Mouse (Mus musculus): ENCODE measurements around the gene Gpr150. TPM values are rescaled to one million over a fixed set of nuclear protein-coding genes. Genes with fewer than 3 reads are reported as not detected.

Gene Gpr150
- polyA plus RNA-seq (2014; fragmentation: Illumina TruSeq; extraction: RNeasy Lipid Tissue Mini Kit (QIAGEN cat#74804); ENCODE audit: low read depth, low replicate concordance) = not detected

DNA sequence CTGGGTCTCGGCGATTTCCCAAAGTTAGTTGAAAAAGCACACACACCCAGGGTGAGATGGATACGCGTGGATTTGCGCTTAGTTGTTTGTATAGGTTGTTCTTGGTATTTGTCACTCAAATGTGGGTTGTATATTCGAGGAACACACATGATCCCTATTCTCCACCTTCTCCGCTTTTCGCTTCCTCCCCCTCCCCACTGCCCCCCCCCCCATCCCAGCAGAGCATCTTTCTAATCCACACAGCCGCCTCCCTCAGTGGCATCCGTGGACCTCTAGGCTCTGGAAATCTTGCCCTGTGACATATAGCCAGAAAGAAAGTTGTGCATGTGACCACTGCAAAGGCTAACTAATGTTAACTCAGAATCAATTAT lies at the start of gene Gpr150:
Gene Gpr150, minus strand, starts transcription at position 101 of the 371 bp plus-strand sequence.

GRCm38 (mm10) chr13:76098493-76099303 lies 41.9 kb upstream of the Gpr150 start, which contains the start of the genes Arsk and Ttc37:
Arsk (minus strand) TSS chr13:76098660.
Ttc37 (plus strand) TSS chr13:76098734.

DNA sequence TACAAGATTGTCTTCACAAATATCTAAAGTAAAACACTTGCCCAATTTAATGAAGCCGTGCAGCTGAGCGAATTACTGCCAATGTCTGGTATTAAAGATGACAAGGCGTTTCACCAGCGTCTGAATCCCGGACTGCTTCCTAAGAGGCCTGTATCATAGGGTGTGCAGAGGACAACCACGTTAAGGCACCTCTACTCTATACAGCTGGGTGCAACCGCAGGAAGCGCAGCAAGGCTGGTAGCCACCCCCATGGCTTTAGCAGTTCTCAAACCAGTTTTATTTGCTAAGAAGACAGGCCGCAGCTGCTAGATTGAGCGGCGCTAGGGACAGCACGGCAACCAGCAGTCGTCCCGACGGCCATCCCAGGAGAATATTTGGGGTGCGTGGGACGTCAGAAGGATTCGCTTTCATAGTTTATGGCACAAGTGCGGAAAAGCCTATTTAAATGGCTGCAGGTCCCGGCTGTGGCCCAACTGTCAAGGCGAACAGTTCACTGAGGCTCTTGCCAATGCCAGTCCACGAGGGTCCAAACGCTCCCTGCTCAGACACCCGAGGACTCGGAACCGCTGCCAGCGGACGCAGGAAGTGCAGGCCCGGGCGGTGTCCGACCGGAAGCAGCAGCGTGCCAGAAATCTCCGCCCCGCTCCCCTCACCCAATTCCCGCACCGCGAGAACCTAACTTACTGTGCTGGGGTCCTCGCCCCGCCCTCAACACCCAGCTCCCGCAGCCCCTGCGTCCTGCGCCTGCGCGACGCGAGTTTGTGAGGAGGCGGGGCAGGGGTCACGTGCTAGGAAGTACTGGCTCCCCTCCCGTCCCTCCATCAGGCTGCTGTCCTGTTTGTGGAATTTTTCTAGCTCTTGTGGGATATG lies 38.6 kb downstream of the Gpr150 start, which contains the start of gene Rfesd:
Gene Rfesd, minus strand, starts transcription at position 746 of the 870 bp plus-strand sequence.

Other genes starting within 250 kb of the Gpr150 start
- gene Glrx, start 217.1 kb downstream of the Gpr150 start, polyA plus RNA-seq (2014; fragmentation: Illumina TruSeq; extraction: RNeasy Lipid Tissue Mini Kit (QIAGEN cat#74804); ENCODE audit: low read depth, low replicate concordance) = 66.1 TPM
- gene Rhobtb3, start 113.1 kb downstream of the Gpr150 start, polyA plus RNA-seq (2014; fragmentation: Illumina TruSeq; extraction: RNeasy Lipid Tissue Mini Kit (QIAGEN cat#74804); ENCODE audit: low read depth, low replicate concordance) = 6.0 TPM
- gene Spata9, start 89.8 kb downstream of the Gpr150 start, polyA plus RNA-seq (2014; fragmentation: Illumina TruSeq; extraction: RNeasy Lipid Tissue Mini Kit (QIAGEN cat#74804); ENCODE audit: low read depth, low replicate concordance) = not detected
- gene Rfesd, start 38.3 kb downstream of the Gpr150 start, polyA plus RNA-seq (2014; fragmentation: Illumina TruSeq; extraction: RNeasy Lipid Tissue Mini Kit (QIAGEN cat#74804); ENCODE audit: low read depth, low replicate concordance) = 55.5 TPM
- 17.6 TPM for gene Arsk, start 41.7 kb upstream of the Gpr150 start, polyA plus RNA-seq (2014; fragmentation: Illumina TruSeq; extraction: RNeasy Lipid Tissue Mini Kit (QIAGEN cat#74804); ENCODE audit: low read depth, low replicate concordance)
- 11.8 TPM for gene Ttc37, start 41.7 kb upstream of the Gpr150 start, polyA plus RNA-seq (2014; fragmentation: Illumina TruSeq; extraction: RNeasy Lipid Tissue Mini Kit (QIAGEN cat#74804); ENCODE audit: low read depth, low replicate concordance)
- not detected for gene Fam81b, start 248.1 kb upstream of the Gpr150 start, polyA plus RNA-seq (2014; fragmentation: Illumina TruSeq; extraction: RNeasy Lipid Tissue Mini Kit (QIAGEN cat#74804); ENCODE audit: low read depth, low replicate concordance)